Mouse (Mus musculus) spleen, adult 2 months (tissue): ENCODE measurements around the gene Krt80. TPM values are rescaled to one million over a fixed set of nuclear protein-coding genes. Genes with fewer than 3 reads are reported as not detected.

Experiments used
- DNase-seq, 2 experiments: peaks; one replicate each; pipeline versions ENCODE4 v3.0.0 to v3.0.0-alpha.2; 2012 to 2021; ENCODE audit warnings: low spot score in 2 of 2, low read depth in 1 of 2
- H3K27ac ChIP-seq: fragments of 200-500 bp; 2 replicates; pipeline ENCODE4 v1.5.1; 2012; ENCODE audit warnings: low read length, inconsistent platforms; ENCODE audit not compliant: insufficient read depth
- H3K27me3 ChIP-seq: fragments of 200-500 bp; 2 replicates; pipeline ENCODE4 v1.6.1; 2012; ENCODE audit warnings: mild to moderate bottlenecking, moderate library complexity, low read length, inconsistent platforms; ENCODE audit not compliant: control insufficient read depth, insufficient read depth
- H3K36me3 ChIP-seq: fragments of 200-500 bp; 2 replicates; pipeline ENCODE4 v1.6.1; 2012; ENCODE audit warnings: mild to moderate bottlenecking, low read length, inconsistent platforms; ENCODE audit not compliant: control insufficient read depth, insufficient read depth
- H3K4me1 ChIP-seq: fragments of 200-500 bp; 2 replicates; pipeline ENCODE4 v1.6.1; 2011; ENCODE audit warnings: inconsistent platforms; ENCODE audit not compliant: control insufficient read depth, insufficient read depth, insufficient read length
- H3K4me3 ChIP-seq: fragments of 200-500 bp; 2 replicates; pipeline ENCODE4 v1.5.1; 2011; ENCODE audit warnings: mild to moderate bottlenecking, inconsistent platforms; ENCODE audit not compliant: insufficient read depth, insufficient read length; ENCODE audit errors: extremely low read depth
- CTCF ChIP-seq: fragments of 200-500 bp; IDR thresholded peaks from 2 replicates; pipeline ENCODE4 v1.5.1; 2011; ENCODE audit warnings: mild to moderate bottlenecking, inconsistent platforms; ENCODE audit not compliant: insufficient read depth, insufficient read length, insufficient replicate concordance; ENCODE audit errors: extremely low read depth
- POLR2A ChIP-seq: fragments of 200-500 bp; IDR thresholded peaks from 2 replicates; pipeline ENCODE4 v1.6.1; 2011; ENCODE audit warnings: low read depth, low read length, inconsistent platforms
- WGBS: fragments of 180-500 bp; shearing (Covaris S2); methylation state at CpG from one replicate; pipeline ENCODE4 v1.1.7; 2018; 5-methylcytosine and 5-hydroxymethylcytosine counted together
- polyA plus RNA-seq: library from polyadenylated mRNA; depleted of rRNA; stranded (reverse); fragments of >200 nt; gene quantifications from 2 replicates; pipeline ENCODE4 v1.2.3, GENCODE M21; 2012; rRNA removed

Krt80 gene
- polyA plus RNA-seq, result 9.9 and 13.6 TPM in 2 replicates

GRCm38 (mm10) chr15:101370101-101370911, at the start of gene Krt80:
TSS of gene Krt80 (minus strand) at chr15:101370162.
- DNase-seq, result no peak
- no peak for TF ChIP-seq POLR2A
- no peak for TF ChIP-seq CTCF
- Histone ChIP-seq H3K36me3 (no peaks in the 10 kb centered on the region), H3K4me1 (peaks cover 9% of the 10 kb centered on the region; the same call in 1 of the 2 replicates), H3K4me3 (no peak within 1 kb of the TSS), H3K27me3 (no peaks in the 10 kb centered on the region), H3K27ac (peak within 1 kb of the TSS; percentile 70)
- WGBS, result 88% methylated on average over 22 of the region's 22 CpGs

- WGBS, result 67% methylated on average over 4 of the region's 4 CpGs
- no peak overlapping the region for H3K4me3 ChIP-seq
These were observed 49.0 kb upstream of the Krt80 start for GRCm38 (mm10) chr15:101418950-101419349.

DNA sequence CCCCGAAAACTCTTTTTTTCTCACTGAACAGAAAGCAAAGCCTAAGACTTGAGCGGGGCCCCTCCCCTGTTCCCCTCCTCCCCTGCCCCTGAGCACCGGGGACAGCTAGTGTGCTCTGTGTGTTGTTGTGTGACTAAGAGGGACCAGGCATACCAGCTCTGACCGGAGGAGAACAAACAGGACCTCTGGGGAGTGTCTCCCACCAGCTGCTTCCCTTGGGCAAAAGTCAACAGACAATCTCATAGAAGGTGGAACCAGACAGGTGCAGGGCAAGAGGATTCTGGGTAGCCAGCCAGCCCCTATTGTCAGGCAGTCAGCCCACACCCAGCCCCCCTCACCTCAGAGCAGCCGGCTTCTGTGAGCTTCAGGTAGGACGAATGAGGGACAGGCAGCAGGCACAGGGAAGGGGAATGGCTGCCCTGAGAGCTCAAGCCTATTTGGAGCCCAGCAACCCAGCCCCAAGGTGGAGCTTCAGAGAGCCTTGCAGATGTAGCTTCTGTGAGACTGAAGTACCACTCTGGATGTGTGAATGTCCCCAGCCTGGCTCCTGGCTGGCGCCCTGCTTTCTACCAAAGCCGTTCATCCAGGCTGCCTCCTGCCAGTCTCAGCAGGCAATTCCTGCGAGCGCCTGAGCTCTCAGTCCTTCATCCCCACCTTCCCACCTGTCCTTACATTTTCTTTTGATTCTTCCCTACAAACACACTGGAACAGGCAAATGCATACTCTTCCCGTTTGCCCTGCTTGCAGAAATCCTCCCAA, 45.0 kb upstream of the Krt80 start:
- H3K36me3 ChIP-seq, result no peaks in the 10 kb centered on the region
- 61% methylated on average over 11 of the region's 11 CpGs for WGBS
- H3K27me3 ChIP-seq, result no peaks in the 10 kb centered on the region
- TF ChIP-seq CTCF, result no peak
- TF ChIP-seq POLR2A, result no peak
- H3K4me1 ChIP-seq, result no peaks in the 10 kb centered on the region
- H3K27ac ChIP-seq, result no peak overlapping the region
- no peak for DNase-seq
- H3K4me3 ChIP-seq, result no peak overlapping the region

More at GRCm38 (mm10) chr15:101418950-101419349, 49.0 kb upstream of the Krt80 start:
- no peak for TF ChIP-seq CTCF
- no peak for TF ChIP-seq POLR2A
- H3K27ac ChIP-seq, result no peak overlapping the region
- H3K36me3 ChIP-seq, result no peaks in the 10 kb centered on the region
- no peaks in the 10 kb centered on the region for H3K27me3 ChIP-seq
- no peaks in the 10 kb centered on the region for H3K4me1 ChIP-seq
- no peak for DNase-seq

GRCm38 (mm10) chr15:101413916-101414635, 44.1 kb upstream of the Krt80 start:
- H3K4me1 ChIP-seq, result no peaks in the 10 kb centered on the region
- H3K27me3 ChIP-seq, result no peaks in the 10 kb centered on the region
- DNase-seq, result no peak
- 45% methylated on average over 7 of the region's 7 CpGs for WGBS
- TF ChIP-seq POLR2A, result no peak
- TF ChIP-seq CTCF, result no peak
- no peaks in the 10 kb centered on the region for H3K36me3 ChIP-seq
- H3K27ac ChIP-seq, result no peak overlapping the region
- H3K4me3 ChIP-seq, result no peak overlapping the region

GRCm38 (mm10) chr15:101412188-101412587, 42.2 kb upstream of the Krt80 start:
- WGBS, result 88% methylated on average over 31 of the region's 31 CpGs
- no peaks in the 10 kb centered on the region for H3K4me1 ChIP-seq
- no peak for DNase-seq
- TF ChIP-seq POLR2A, result no peak
- no peak for TF ChIP-seq CTCF
- no peak overlapping the region for H3K4me3 ChIP-seq
- no peaks in the 10 kb centered on the region for H3K36me3 ChIP-seq
- H3K27ac ChIP-seq, result no peak overlapping the region
- H3K27me3 ChIP-seq, result no peaks in the 10 kb centered on the region

DNA sequence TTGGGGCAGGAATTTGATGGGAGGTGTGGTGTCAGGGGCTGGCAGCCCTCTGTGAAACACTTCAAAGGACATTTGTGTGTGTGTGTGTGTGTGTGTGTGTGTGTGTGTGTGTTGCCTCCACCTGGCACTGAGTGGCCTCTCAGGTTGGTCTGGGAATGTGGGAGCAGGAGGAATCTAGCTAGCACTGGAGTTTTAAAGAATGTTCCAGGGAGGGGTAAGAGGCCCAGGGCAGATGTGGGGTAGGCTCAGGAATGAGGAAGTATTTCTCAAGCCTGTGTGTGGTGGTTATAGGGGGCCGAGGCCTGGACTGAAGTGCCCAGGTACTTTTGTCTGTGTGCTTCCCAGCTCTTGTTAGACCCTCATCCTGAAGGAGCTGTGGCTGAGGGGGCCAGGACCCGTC, 40.8 kb upstream of the Krt80 start, which contains the start of gene Krt7:
Krt7 (plus strand) TSS at position 269 of the 400 bp plus-strand sequence.
- Histone ChIP-seq H3K4me1 (no peaks in the 10 kb centered on the region), H3K27ac (no peak within 1 kb of the TSS), H3K36me3 (no peaks in the 10 kb centered on the region), H3K4me3 (no peak within 1 kb of the TSS), H3K27me3 (no peaks in the 10 kb centered on the region)
- DNase-seq, result no peak
- TF ChIP-seq POLR2A (no peak), CTCF (no peak)
- WGBS, result 12% methylated on average over 2 of the region's 2 CpGs
